Mouse (Mus musculus) Patski (cell line): ENCODE measurements at regions not wholly inside any gene's neighbourhood (a gene's known extent, or its start where the extent isn't known, plus 50 kb on each side); places are given as distances from the start of the nearest gene placed in this dataset.

Experiments used
- ATAC-seq: fragments of 100-300 bp; one replicate; pipeline ENCODE4 v1.8.0; 2021
- CTCF ChIA-PET: fragments of 350-600 bp; sonication (Branson Sonifier 250); formaldehyde crosslinking; loops from one replicate; lab custom pipeline; 2022; ENCODE audit warnings: inconsistent platforms; lab: Charles Lee
- POLR2A ChIA-PET: fragments of 350-600 bp; sonication (Branson Sonifier 250); formaldehyde crosslinking; loops from one replicate; lab custom pipeline; 2022; ENCODE audit warnings: antibody characterized with exemption, inconsistent platforms; lab: Charles Lee
- DNase-seq: peaks from one replicate; pipeline ENCODE4 v3.0.0-alpha.2; 2011; ENCODE audit warnings: low read depth, low spot score
- H3K27me3 ChIP-seq: fragments of 371-371 bp; one replicate; pipeline ENCODE4 v1.5.1; 2021
- CTCF ChIP-seq: fragments of 100-300 bp; IDR thresholded peaks from one replicate; pipeline ENCODE4 v1.5.1; 2021
- in situ Hi-C: fragments of 300-500 bp; cut with MboI; formaldehyde crosslinking; loops from 3 replicates; pipeline ENCODE4 v1.11.1; 2018; ENCODE audit warnings: low pct_unique_long_range_greater_than_20kb, mixed read lengths

DNA sequence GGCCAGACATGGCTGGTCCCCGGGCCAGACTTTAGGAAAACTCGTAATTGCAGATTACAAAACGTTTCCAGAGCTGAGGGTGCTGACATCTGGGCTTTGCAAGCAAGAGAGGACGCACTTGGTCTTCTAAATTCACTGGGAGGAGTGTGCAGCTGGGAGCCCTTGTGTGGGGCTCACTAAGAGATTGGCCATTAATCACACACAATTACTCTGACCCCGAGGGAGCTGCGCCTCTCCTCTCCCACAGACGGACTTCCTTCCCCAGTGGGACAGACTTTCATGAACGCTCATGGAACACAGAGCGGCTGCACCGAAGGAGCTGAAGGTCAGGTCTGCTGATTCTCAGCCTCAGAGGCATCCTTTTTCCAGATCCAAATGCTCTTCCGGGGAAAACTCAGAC is 407.2 kb downstream of the Med13l start:
- DNase-seq (no peak), ATAC-seq (no peak)
- no peak for TF ChIP-seq CTCF
- ChIA-PET CTCF (no interaction called here), POLR2A (no interaction called here)
- peaks cover 3% of the 10 kb centered on the region for H3K27me3 ChIP-seq
- in situ Hi-C loops = no loop called here

GRCm38 (mm10) chr5:118975147-118975546 is 414.7 kb downstream of the Med13l start:
- no peak for TF ChIP-seq CTCF
- ChIA-PET POLR2A (no interaction called here), CTCF (no interaction called here)
- ATAC-seq (no peak), DNase-seq (no peak)
- peaks cover 3% of the 10 kb centered on the region for H3K27me3 ChIP-seq
- in situ Hi-C loops = no loop called here

GRCm38 (mm10) chr5:118978921-118979630 is 418.6 kb downstream of the Med13l start:
- ATAC-seq (no peak), DNase-seq (no peak)
- H3K27me3 ChIP-seq = peaks cover 10% of the 10 kb centered on the region
- POLR2A ChIA-PET = no interaction called here
- in situ Hi-C loops = no loop called here
- CTCF ChIA-PET = no interaction called here
- no peak for TF ChIP-seq CTCF

GRCm38 (mm10) chr5:118981046-118981445 is 420.6 kb downstream of the Med13l start:
- in situ Hi-C loops = no loop called here
- ATAC-seq = no peak
- no peak for DNase-seq
- ChIA-PET CTCF (no interaction called here), POLR2A (no interaction called here)
- TF ChIP-seq CTCF = no peak
- peaks cover 11% of the 10 kb centered on the region for H3K27me3 ChIP-seq

DNA sequence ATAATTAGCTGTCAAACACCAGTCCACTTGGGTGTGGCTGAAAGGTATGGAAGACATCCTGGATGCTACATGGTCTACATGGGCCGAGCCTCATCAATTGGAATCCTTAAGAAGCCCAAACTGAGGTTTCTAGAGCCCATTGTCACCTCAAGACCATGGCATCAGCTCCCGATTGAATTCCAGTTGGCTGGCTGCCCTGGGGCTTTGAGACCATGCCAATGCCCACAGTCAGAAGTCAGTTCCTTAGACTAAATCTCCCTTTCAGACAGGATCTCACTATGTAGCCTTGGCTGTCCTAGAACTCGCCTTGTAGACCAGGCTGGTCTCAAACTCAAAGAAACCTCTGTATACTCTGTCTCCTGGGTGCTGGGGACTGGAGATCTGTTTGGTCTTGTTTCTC is 423.8 kb downstream of the Med13l start:
- ATAC-seq = no peak
- POLR2A ChIA-PET = no interaction called here
- CTCF ChIA-PET = no interaction called here

GRCm38 (mm10) chr5:118984797-118985408 is 424.4 kb downstream of the Med13l start:
- ChIA-PET CTCF (no interaction called here), POLR2A (interaction anchor here (1.0 kb wide), 1 partner anchor 29 kb away, joined by 6 read pairs; no protein-coding TSS in a partner anchor)
- DNase-seq = no peak
- in situ Hi-C loops = no loop called here
- H3K27me3 ChIP-seq = peaks cover 13% of the 10 kb centered on the region
- ATAC-seq = no peak
- TF ChIP-seq CTCF = no peak

More for the DNA sequence above, 423.8 kb downstream of the Med13l start:
- TF ChIP-seq CTCF = no peak
- DNase-seq = no peak
- in situ Hi-C loops = no loop called here
- peaks cover 13% of the 10 kb centered on the region for H3K27me3 ChIP-seq

- CTCF ChIA-PET = no interaction called here
- POLR2A ChIA-PET = no interaction called here
These were observed 427.0 kb downstream of the Med13l start for GRCm38 (mm10) chr5:118987376-118988000.

DNA sequence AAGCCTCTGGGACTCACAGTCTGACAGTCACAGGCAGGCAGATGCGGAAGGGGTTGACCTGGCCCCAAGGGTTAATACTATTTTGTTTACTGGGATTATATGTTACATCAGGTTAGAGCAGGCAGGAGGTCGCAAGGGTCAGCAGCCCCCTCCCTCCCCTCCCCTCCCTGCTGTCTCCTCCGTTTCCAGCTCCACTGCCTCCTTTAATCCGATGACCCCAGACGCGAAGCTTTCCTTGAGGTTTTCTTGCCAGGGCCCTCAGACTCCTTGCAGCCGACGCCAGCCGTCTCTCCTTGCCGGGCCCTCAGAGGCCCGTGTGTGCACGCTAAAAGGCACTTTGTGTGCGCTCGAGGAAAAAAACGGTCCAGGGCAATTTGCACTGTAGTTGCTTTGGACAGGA is 438.6 kb downstream of the Med13l start:
- ATAC-seq (no peak), DNase-seq (no peak)
- CTCF ChIA-PET = no interaction called here
- POLR2A ChIA-PET = no interaction called here
- no peak for TF ChIP-seq CTCF
- in situ Hi-C loops = no loop called here
- H3K27me3 ChIP-seq = no peaks in the 10 kb centered on the region

More at GRCm38 (mm10) chr5:118987376-118988000, 427.0 kb downstream of the Med13l start:
- ATAC-seq (no peak), DNase-seq (no peak)
- TF ChIP-seq CTCF = no peak
- peaks cover 3% of the 10 kb centered on the region for H3K27me3 ChIP-seq
- in situ Hi-C loops = no loop called here

- peaks cover 9% of the 10 kb centered on the region for H3K27me3 ChIP-seq
- in situ Hi-C loops = no loop called here
- no peak for ATAC-seq
- TF ChIP-seq CTCF = no peak
- ChIA-PET POLR2A (no interaction called here), CTCF (no interaction called here)
- no peak for DNase-seq
These were observed 445.5 kb downstream of the Med13l start for GRCm38 (mm10) chr5:119005825-119006471.

GRCm38 (mm10) chr5:119010048-119010447 is 449.6 kb downstream of the Med13l start:
- DNase-seq = no peak
- in situ Hi-C loops = no loop called here
- POLR2A ChIA-PET = no interaction called here
- TF ChIP-seq CTCF = no peak
- CTCF ChIA-PET = no interaction called here
- no peak for ATAC-seq
- peaks cover 9% of the 10 kb centered on the region for H3K27me3 ChIP-seq

DNA sequence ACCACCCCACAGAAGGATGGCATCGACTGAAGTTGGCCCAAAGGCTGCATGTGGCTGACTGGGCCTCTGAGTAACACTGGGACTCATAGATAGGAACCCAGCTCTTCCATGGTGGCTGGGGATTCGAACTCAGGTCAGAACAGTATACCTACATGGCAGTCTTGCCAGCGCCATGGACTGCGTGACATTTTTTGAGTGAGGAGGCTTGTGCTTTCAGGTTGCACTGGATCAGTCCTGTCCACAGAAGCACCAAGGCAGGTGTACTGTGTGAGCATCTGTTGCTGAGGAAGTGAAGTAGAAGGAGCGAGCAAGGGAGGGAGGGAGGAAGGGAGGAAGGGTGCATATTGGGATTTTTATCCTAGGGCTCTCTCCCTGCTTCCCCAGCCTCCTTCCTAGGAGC is 454.7 kb downstream of the Med13l start:
- ChIA-PET CTCF (no interaction called here), POLR2A (no interaction called here)
- in situ Hi-C loops = no loop called here
- H3K27me3 ChIP-seq = peaks cover 3% of the 10 kb centered on the region
- no peak for ATAC-seq
- no peak for DNase-seq
- TF ChIP-seq CTCF = no peak
